Comparison of ENCODE assay signal across 9 mouse cellular contexts in genomic region chr4:62998908-62999307, GRCm38 (mm10). TPM values are rescaled to one million over a fixed set of nuclear protein-coding genes. Genes with fewer than 3 reads are reported as not detected.
A peak's percentile ranks its signal among the peaks of the same experiment; 100 is the strongest.
DNase-seq lines count a peak whose midpoint lies in the region; ATAC-seq and TF ChIP-seq lines count a peak whose summit lies in the region.
"Had no signal": no experiment of that assay in that cellular context is flagged by ENCODE, and none has a peak within 500 bp of the region (broad histone marks: within the 10 kb centered on the region; RNA-seq: fewer than 3 reads in every experiment).

No protein-coding gene starts in this region.

- no peak for TF ChIP-seq CTCF in midbrain, postnatal 0 days (IDR thresholded peaks at IDR 0.05)

- H3K4me3 ChIP-seq in midbrain, postnatal 0 days (ENCODE audit: low read depth, low read length): no peak overlapping the region

- H3K9me3 ChIP-seq in midbrain, postnatal 0 days (ENCODE audit: low read length): no peaks in the 10 kb centered on the region

- H3K27ac ChIP-seq in midbrain, postnatal 0 days (ENCODE audit: low read depth, low read length): no peak overlapping the region
- H3K27ac ChIP-seq: liver, embryonic 14.5 days had no signal

- peaks cover 5% of the 10 kb centered on the region; the same call in 1 of the 2 replicates for H3K4me1 ChIP-seq in midbrain, postnatal 0 days (ENCODE audit: insufficient read depth, low read length)

- no peaks in the 10 kb centered on the region for H3K36me3 ChIP-seq in midbrain, postnatal 0 days (ENCODE audit: insufficient read depth, low read length)

- H3K4me2 ChIP-seq in midbrain, postnatal 0 days (ENCODE audit: low read depth, low read length, poor library complexity, severe bottlenecking): no peak overlapping the region

- 34% methylated on average over 6 of the region's 6 CpGs for WGBS in midbrain, postnatal 0 days

- H3K9ac ChIP-seq in midbrain, postnatal 0 days (replicated peaks; ENCODE audit: low read length, poor library complexity, severe bottlenecking): no peak overlapping the region
- H3K9ac ChIP-seq: liver, embryonic 14.5 days had no signal

- DNase-seq in embryo, embryonic 11 days: peak; percentile 22
- no peak for DNase-seq in embryo, embryonic 10.5 days (ENCODE audit: low spot score)
- DNase-seq in urinary bladder, adult 2 months (ENCODE audit: low spot score): peak; percentile 18
- DNase-seq in urinary bladder, postnatal 10 days (ENCODE audit: low spot score): no peak
- DNase-seq in kidney, adult 9 months: peak; percentile 29
- peak; percentile 75 for DNase-seq in midbrain, postnatal 0 days (ENCODE audit: low spot score)
- no peak for DNase-seq in frontal cortex, postnatal 14 days (ENCODE audit: low spot score in 2 of 2)
- DNase-seq in frontal cortex, postnatal 25 days (ENCODE audit: low spot score in 2 of 2): no peak

- H3K27me3 ChIP-seq in midbrain, postnatal 0 days (ENCODE audit: insufficient read depth, low read length): no peaks in the 10 kb centered on the region

- ATAC-seq in midbrain, postnatal 0 days (ENCODE audit: low FRiP score): no peak

RNA-seq across cellular contexts. Expression of gene Zfp618, which starts 33.5 kb away (rescaled TPM):
- polyA plus RNA-seq in urinary bladder, adult 2 months (2012; rRNA removed): 3.0 TPM in 2 replicates
- 32.4 and 36.6 TPM in 2 replicates for total RNA-seq in midbrain, postnatal 0 days (2014; rRNA removed)
- polyA plus RNA-seq in midbrain, postnatal 0 days (2015; fragmentation: Nextera tagmentation; extraction: Ambion mirVana): 18.2 and 20.1 TPM in 2 replicates

Comparison
In these comparisons a context has a peak if more than half of its experiments do, and no peak if none do; other contexts are left out.
1. DNase-seq: peak in embryo, embryonic 11 days (single experiment), urinary bladder, adult 2 months (single experiment), kidney, adult 9 months (single experiment) and midbrain, postnatal 0 days (single experiment); none in embryo, embryonic 10.5 days (single experiment), urinary bladder, postnatal 10 days (single experiment), frontal cortex, postnatal 14 days (0 of 2) and frontal cortex, postnatal 25 days (0 of 2).